Mouse (Mus musculus) right cerebral cortex, postnatal 25 days (tissue): ENCODE results near the gene Jund.

Experiments
- DNase-seq: peaks from one replicate; pipeline ENCODE4 v3.0.0; 2022

Jund gene

DNA sequence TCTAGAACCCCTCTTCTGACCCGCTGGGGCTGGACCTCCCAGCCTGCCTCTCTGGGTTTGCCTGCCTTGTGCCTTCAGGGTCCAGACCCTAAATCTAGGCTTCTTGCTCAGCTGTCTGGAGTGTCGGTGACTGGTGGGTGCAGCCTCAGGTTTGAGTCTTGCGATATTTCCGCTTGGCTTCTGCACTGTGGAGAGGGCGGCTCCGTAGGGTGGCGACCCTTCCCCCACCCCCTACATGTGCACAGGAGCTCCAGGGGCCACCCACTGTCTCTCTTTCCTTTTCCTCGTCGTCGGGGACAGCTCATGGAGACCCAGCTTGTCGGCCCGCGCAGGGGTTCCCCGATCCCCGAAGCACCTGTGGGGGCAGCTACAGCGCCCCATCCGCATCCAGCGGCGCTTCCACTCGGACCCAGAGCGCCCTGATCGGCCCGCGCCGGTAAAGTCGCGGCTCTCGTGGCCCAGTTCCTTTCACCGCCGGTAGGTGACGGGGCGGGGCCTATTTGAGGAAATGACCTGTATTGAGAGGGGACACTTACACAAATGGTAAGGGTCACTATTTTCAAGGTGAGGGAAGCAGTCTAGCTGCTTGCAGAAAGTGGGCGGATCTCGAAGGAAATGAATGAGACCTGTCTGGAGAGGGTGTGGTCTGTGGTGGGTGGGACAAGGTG is 31.2 kb downstream of the Jund start:
- DNase-seq = no peak

DNA sequence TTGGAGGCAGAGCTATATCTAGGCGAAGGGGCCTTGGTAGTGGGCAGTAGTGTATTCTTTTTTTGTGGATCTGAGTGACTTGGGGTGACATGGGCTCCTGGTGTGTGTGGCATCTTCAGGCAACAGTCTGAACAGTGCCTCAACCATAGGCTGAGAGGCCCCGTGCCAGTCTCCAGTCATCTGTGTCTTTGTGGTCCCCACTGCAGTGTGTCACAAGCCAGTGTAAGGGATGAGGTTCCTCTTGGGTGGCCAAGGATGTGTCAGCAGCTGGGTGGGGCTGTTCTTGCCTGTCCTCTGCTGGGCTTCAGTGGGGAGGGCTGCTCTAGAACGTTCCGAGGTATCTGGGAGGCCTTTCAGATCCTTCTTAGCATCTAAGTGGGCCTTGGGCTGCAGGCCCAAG is 32.2 kb downstream of the Jund start:
- DNase-seq = no peak

DNA sequence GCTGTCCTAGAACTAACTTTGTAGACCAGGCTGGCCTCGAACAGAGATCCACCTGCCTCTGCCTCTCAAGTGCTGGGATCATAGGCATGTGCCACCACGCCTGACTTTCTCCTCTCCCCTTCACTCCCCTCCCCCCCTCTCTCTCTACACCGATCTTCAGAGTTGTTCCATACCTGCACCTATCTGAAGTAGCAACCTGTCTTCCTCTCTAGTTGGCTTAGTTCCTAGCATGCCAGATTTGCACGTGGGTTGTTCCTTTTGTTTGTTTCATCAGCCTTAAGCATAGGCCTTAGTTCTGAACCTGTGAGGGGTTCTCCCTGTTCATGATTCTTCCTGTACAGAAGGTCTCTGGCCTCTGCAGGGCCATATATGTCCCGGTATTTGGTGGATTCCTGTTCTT is 39.0 kb downstream of the Jund start:
- DNase-seq = no peak

DNA sequence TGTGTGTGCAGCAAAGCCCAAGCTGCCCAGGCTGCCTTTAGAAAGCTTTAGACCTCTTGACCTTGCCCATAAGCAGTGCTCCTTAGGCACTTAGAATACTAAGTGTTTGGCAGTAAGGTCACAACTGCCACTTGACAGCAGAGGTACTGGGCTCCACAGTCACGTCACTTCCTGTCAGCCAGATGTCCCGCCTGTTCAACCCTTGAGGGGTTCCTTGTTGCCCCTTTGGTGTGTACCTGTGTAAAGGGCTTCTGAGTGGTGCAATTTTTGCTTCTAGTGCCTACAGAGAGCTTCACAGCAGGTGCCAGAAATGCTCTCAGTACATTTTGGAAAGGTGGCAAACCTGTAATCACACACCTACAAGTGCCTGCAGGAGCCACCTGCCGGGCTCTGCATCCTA is 39.5 kb downstream of the Jund start:
- DNase-seq = no peak

DNA sequence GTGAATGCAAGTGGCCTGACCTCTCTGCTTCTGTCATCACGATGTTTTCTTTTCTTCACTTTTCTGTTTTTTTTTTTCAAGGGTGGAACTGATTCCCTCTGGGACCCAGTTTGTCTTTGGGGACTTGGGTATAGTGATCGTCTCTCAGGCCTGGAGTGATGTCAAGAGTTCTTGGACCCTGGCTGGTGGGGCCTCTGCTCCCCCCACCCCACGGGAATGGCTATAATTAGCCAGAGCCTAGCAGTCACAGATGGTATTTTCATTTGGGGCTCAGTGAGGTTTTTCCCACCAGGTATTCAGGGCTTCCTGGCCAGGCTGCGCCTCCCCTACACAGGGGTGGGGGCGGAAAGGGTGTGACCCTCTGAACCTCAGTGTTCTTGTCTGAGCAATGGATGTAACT is 42.9 kb downstream of the Jund start:
- no peak for DNase-seq

DNA sequence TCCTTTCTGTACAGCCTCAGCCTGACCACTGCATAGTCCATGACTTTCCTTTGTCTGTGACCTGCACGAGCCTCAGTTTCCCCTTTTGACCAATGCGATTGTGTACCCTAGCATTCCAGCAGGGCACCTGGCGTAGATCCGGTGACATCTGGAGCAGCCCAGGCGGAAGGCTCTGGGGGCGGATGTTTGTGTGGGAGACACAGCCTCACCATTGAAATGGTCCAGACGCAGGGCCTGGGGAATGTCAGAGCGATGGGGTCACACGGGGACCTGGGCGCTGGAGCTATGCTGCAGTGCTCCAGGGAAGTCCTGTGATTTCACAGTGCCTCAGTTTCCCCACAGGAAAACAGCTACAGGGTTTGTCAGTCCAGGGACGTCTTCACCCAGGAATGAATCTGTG is 43.4 kb downstream of the Jund start:
- no peak for DNase-seq

DNA sequence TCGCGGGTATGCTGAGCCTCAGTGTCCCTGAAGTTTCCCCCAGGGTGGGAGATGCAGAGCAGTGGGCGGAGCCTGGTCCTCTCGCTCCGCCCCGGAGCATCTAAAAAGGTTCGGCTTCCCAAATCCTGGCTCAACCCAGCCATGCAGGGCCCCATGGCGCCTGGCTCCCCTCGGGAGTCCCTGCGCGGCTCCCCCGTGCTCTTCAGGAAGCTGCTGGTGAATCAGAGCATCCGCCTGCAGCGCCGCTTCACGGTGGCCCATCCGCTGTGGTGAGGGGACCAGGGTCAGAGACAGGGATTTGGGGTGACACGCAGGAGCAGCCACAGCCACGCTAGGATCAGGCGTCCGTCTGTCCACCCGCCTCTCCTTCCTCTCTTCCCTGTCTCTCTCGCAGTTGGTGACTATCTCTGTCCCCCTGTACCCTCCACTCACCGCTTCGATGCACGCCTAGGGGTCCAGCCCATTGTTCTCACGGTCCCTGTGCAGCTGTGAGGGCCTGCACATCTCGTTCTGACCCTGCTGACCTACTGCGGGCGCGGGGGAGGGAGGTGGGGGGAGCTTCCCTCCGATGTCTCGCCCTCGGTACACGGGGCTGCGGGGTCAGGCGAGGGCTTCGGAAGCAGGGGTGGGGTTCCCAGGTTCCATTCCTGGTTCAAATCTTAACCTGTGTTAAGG is 44.4 kb downstream of the Jund start:
- DNase-seq = no peak

DNA sequence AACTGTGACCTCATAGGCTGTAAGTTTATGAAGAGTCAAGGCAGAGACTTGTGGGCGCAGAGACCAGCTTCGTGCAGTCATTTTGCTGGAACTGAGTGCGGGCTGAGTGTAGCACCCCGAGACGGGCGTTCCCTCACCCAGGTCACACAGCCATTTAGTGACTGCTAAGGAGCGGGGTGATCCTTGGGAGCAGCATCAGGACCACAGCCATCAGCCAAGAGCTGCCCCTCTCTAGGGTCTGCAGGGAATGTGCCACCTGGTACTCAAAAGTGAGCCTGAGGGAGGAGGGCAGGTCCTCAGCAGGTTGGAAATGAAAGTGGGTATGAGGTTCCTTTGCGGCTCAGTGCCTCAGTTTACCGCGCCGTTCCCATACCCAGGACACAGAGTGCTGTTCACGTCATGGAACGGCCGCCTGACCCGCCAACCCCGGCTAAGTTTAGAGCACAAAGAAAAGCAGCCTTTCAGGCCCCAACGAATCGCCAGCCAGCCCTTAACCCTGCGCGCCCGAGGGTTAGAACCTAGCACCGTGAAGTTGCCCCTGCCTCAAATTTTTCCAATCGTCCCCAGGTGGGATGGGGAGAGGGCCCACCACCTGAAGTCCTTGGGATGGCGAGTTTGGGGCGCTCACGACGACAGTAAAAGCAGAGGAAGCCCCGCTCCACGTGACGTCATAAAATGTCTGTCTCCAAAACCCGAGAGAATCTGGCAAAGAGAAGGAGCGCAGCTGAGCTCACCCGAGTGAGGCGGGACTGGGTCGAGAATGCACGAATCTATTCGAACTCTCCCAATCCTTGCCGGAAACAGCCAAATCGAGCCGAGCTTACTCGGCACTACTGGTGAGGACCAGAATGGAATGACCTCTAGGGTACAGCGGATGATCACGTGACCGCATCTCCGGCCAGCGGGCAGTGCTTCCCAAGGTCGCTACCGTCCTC is 45.2 kb downstream of the Jund start:
- DNase-seq = no peak

DNA sequence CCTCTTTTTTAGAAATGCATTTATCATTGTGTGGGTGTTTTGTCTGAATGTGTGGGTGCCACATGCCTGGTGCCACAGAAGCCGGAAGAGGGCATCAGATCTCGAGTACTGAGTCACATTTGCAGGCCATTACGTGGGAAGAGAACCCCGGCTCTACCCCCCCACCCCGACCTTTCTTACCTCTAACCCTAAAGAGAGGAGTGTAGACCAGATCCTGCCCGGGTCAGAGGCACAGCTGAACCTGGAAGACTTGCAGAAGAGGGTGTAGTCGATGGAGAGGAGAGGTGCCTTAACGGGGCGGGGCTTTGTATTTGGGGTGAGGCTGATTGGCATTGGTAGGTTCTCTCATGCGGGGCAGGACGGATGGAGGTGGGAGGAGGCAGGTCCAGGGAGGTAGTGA is 46.1 kb downstream of the Jund start:
- no peak for DNase-seq

DNA sequence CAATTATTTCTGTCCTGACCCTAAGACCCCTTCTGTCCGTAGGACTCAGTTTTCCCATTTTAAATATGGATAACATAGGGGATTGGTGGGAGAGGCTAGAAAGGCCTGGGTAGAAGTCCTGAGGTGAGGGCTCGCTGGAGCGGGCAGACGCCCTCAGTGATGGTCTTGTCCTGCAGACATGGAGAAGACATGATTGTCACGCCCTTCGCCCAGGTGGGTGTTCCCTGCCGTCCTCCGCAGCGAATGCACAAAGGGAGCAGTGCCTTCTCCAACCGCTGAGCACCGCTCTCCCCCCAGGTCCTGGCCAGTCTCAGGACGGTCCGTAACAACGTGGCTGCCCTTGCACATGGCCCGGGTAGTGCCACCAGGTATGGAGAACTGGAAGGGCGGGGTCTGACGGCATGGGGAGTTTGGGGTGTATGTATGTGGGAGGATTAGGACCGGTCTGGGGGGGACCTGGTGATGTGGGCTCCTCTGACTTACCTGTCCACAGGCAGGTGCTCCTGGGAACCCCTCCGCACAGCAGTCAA is 47.0 kb downstream of the Jund start:
- no peak for DNase-seq

DNA sequence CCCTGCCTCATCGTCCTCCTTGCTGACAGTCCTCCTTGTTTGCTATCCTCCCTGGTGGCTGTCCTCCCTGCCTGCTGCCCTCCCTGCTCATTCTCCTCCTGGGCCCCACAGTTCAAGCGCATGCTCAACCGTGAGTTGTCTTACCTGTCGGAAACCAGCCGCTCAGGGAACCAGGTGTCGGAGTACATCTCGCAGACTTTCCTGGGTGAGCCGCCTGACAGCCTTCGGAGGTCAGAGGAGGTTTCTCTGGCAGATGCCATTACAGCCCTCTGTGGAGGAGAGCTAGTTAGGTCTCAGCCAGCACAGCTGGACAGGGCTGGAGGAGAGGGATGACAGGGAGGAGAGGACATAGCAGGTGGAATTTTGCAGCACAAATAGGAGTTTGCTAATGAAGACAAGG is 47.9 kb downstream of the Jund start:
- DNase-seq = no peak

DNA sequence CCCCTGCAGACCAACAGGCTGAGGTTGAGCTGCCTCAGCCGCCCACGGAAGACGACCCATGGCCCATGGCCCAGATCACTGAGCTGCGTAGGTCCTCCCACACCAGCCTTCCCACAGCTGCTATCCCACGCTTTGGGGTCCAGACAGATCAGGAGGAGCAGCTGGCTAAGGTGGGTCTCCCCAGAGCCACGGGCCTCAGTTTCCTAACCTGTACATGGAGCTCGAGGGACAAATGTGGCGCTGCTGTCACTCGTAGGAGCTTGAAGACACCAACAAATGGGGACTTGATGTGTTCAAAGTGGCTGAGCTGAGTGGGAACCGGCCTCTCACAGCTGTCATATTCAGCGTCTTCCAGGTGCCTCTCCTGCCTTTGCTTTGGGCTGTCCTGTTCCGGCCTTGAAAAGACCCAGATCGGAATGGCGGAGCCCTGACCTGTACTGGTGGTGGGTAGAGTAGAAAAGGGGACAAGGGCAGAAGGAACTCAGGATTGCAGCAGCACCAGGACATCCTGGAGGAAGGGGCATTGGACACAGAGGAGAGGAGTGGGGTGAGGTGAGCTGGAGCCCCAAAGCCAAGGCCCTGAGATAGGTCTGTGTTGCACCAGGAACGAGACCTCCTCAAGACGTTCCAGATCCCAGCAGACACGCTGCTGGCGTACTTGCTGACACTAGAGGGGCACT is 48.6 kb downstream of the Jund start:
- DNase-seq = no peak

DNA sequence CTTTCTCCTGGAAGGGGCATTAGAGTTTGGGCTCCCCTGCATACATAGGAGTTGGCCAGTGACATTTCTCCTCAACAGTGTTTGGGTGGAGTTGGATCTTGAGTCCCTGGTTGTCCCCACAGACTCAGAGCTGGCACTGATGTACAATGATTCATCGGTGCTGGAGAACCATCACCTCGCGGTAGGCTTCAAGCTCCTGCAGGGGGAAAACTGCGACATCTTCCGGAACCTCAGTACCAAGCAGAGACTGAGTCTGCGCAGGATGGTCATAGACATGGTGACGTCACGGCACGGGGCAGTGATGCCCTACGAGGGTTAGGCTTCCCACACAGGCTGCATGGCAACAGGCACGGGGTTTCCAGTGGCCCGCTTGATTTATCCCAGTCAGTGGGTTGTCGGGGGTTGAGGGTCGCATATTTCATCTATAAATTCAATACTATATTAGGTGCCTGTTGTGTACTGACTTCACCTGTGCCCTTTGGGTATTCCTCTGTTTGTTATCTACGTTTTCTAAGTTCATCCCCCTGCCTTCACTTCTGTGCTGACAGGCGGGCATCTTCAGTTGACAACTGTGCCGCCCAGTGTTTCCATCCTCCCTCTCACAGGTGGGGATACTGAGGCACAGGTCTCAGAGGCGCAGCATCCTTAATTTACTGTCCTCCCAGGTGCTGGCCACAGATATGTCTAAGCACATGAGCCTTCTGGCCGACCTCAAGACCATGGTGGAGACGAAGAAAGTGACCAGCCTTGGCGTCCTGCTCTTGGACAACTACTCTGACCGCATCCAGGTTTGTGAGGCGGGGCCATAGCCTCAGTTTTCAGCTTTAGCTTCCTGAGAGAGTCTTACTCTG is 49.7 kb downstream of the Jund start:
- DNase-seq = no peak

DNA sequence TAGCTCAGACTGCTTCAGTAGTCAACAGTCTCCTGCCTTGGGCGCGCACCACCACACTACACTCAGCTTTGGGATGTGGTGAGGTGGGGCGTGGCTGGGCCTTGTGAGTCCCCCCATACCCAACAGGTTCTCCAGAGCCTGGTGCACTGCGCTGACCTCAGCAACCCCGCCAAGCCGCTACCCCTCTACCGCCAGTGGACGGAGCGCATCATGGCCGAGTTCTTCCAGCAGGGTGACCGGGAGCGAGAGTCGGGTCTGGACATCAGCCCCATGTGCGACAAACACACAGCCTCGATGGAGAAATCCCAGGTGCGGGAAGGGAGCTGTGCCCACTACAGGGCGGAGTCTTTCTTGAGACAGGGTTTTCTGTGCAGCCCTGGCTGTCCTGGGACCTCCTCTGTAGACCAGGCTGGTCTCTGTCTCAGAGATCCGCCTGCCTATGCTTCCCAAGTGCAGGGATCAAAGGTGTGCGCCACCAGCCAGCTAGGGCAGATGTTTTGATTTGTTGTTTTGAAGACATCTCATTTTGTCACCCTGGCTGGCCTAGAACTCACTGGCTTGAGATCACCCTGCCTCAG is 50.4 kb downstream of the Jund start:
- DNase-seq = no peak
